In genomic region chr3:116966225-116966624, GRCm38 (mm10) we compare ENCODE assay signal across 8 mouse cellular contexts. TPM values are rescaled to one million over a fixed set of nuclear protein-coding genes. Genes with fewer than 3 reads are reported as not detected.
DNase-seq lines count a peak whose midpoint lies in the region; ATAC-seq and TF ChIP-seq lines count a peak whose summit lies in the region.

No protein-coding gene starts in this region.

- peak; percentile 71; the same call in 1 of the 2 replicates for ATAC-seq in forebrain, embryonic 12.5 days (ENCODE audit: low FRiP score)
- peak; percentile 96 for ATAC-seq in megakaryocyte progenitor cell, adult 5-6 weeks (replicated peaks; ENCODE audit: poor library complexity)

- H3K4me2 ChIP-seq in forebrain, embryonic 12.5 days = no peak overlapping the region

- H3K4me1 ChIP-seq in forebrain, embryonic 12.5 days = peaks cover 12% of the 10 kb centered on the region

- H3K4me3 ChIP-seq in forebrain, embryonic 12.5 days (replicated peaks) = no peak overlapping the region
- peak overlapping the region; percentile 86 for H3K4me3 ChIP-seq in layer of hippocampus, adult 2 months

- peak; percentile 87 for TF ChIP-seq CTCF in layer of hippocampus, adult 2 months (conservative IDR thresholded peaks at IDR 0.05)

- H3K27me3 ChIP-seq in forebrain, embryonic 12.5 days = no peaks in the 10 kb centered on the region

- H3K9ac ChIP-seq in forebrain, embryonic 12.5 days = no peak overlapping the region

- H3K36me3 ChIP-seq in forebrain, embryonic 12.5 days (replicated peaks) = no peaks in the 10 kb centered on the region

- H3K9me3 ChIP-seq in forebrain, embryonic 12.5 days = no peaks in the 10 kb centered on the region

- 29% methylated on average over 4 of the region's 4 CpGs for WGBS in forebrain, embryonic 12.5 days

- DNase-seq in 3T3-L1 (ENCODE audit: low read depth, low spot score) = peak; percentile 80
- DNase-seq in MEL-GATA-1-ER (ENCODE audit: extremely low read depth, low read depth) = peak; percentile 47
- peak; percentile 76 for DNase-seq in heart, postnatal 4 days
- DNase-seq in layer of hippocampus, adult 2 months (ENCODE audit: low spot score in 2 of 2) = peak; percentile 50 to 70
- DNase-seq in thymus, postnatal 36 days = no peak
- no peak for DNase-seq in urinary bladder, postnatal 4 days (ENCODE audit: low spot score in 2 of 2)

- no peak overlapping the region for H3K27ac ChIP-seq in forebrain, embryonic 12.5 days
- peak overlapping the region; percentile 92 for H3K27ac ChIP-seq in layer of hippocampus, adult 2 months

RNA-seq across cellular contexts. Expression of gene 4930455H04Rik, which starts 1.8 kb away (rescaled TPM):
- polyA plus RNA-seq in forebrain, embryonic 12.5 days (2016; fragmentation: Nextera tagmentation; extraction: Ambion mirVana) = not detected in 2 replicates
- total RNA-seq in heart, postnatal 4 days (2021) = under 1 TPM in 1 of 2 experiments, not detected in 1; 0.32 TPM
- total RNA-seq in layer of hippocampus, adult 2 months (2021) = not detected
- not detected in 2 replicates for total RNA-seq in megakaryocyte progenitor cell, adult 5-6 weeks (2015)
- total RNA-seq in megakaryocyte progenitor cell, adult 5-6 weeks (2017) = not detected in 2 replicates

RNA-seq across cellular contexts. Expression of gene Palmd, which starts 2.6 kb away (rescaled TPM):
- polyA plus RNA-seq in forebrain, embryonic 12.5 days (2016; fragmentation: Nextera tagmentation; extraction: Ambion mirVana) = 7.0 and 7.4 TPM in 2 replicates
- total RNA-seq in heart, postnatal 4 days (2021) = 10 to 100 TPM; 61.6 to 66.2 TPM
- total RNA-seq in layer of hippocampus, adult 2 months (2021) = 10 to 100 TPM; 30.2 TPM
- not detected in 2 replicates for total RNA-seq in megakaryocyte progenitor cell, adult 5-6 weeks (2015)
- total RNA-seq in megakaryocyte progenitor cell, adult 5-6 weeks (2017) = not detected in 2 replicates

Comparison
In these comparisons a context has a peak if more than half of its experiments do, and no peak if none do; other contexts are left out.
1. DNase-seq: peak in 3T3-L1 (single experiment), MEL-GATA-1-ER (single experiment), heart, postnatal 4 days (single experiment) and layer of hippocampus, adult 2 months (2 of 2); none in thymus, postnatal 36 days (0 of 2) and urinary bladder, postnatal 4 days (0 of 2).
2. RNA of gene Palmd, which starts 2.6 kb away (total RNA-seq): 61.6 to 66.2 TPM in heart, postnatal 4 days and 30.2 TPM in layer of hippocampus, adult 2 months; not detected in megakaryocyte progenitor cell, adult 5-6 weeks; every median in the first group is over 10 times any median in the second.